Mouse (Mus musculus) small intestine, adult 2 months (tissue): ENCODE measurements around the gene Agap1. TPM values are rescaled to one million over a fixed set of nuclear protein-coding genes. Genes with fewer than 3 reads are reported as not detected.

Experiments used
- H3K27ac ChIP-seq: fragments of 200-500 bp; 2 replicates; pipeline ENCODE4 v1.5.1; 2012; ENCODE audit warnings: low read depth, low read length, control low read depth, inconsistent platforms; ENCODE audit not compliant: insufficient read depth
- H3K27me3 ChIP-seq: fragments of 200-500 bp; 2 replicates; pipeline ENCODE4 v1.6.1; 2012; ENCODE audit warnings: mild to moderate bottlenecking, moderate library complexity, low read length, inconsistent platforms; ENCODE audit not compliant: control insufficient read depth, insufficient read depth
- H3K36me3 ChIP-seq: fragments of 200-500 bp; 2 replicates; pipeline ENCODE4 v1.6.1; 2012; ENCODE audit warnings: mild to moderate bottlenecking, low read length, control low read depth, inconsistent platforms; ENCODE audit not compliant: control insufficient read depth, insufficient read depth
- H3K4me1 ChIP-seq: fragments of 200-500 bp; 2 replicates; pipeline ENCODE4 v1.6.1; 2012; ENCODE audit warnings: low read length, inconsistent platforms, mixed read lengths; ENCODE audit not compliant: control insufficient read depth, insufficient read depth, insufficient read length
- H3K4me3 ChIP-seq: fragments of 200-500 bp; 2 replicates; pipeline ENCODE4 v1.5.1; 2012; ENCODE audit warnings: low read depth, mild to moderate bottlenecking, control low read depth, inconsistent platforms, low read length, moderate library complexity
- CTCF ChIP-seq: fragments of 200-500 bp; IDR thresholded peaks from 2 replicates; pipeline ENCODE4 v1.5.1; 2012; ENCODE audit warnings: low read depth, mild to moderate bottlenecking, control low read depth, inconsistent platforms, low read length, moderate library complexity, mixed read lengths; ENCODE audit not compliant: insufficient replicate concordance, insufficient read length; ENCODE audit errors: extremely low read depth
- POLR2A ChIP-seq: fragments of 200-500 bp; IDR thresholded peaks from 2 replicates; pipeline ENCODE4 v1.6.1; 2012; ENCODE audit warnings: low read depth, mild to moderate bottlenecking, control low read depth, inconsistent platforms, low read length, moderate library complexity
- WGBS: fragments of 180-500 bp; shearing (Covaris S2); methylation state at CpG from one replicate; pipeline ENCODE4 v1.1.7; 2018; 5-methylcytosine and 5-hydroxymethylcytosine counted together
- polyA plus RNA-seq: library from polyadenylated mRNA; depleted of rRNA; stranded (reverse); fragments of >200 nt; gene quantifications from 2 replicates; pipeline ENCODE4 v1.2.3, GENCODE M21; 2012

Agap1 gene
- polyA plus RNA-seq, 1 experiment = 27.8 TPM

DNA sequence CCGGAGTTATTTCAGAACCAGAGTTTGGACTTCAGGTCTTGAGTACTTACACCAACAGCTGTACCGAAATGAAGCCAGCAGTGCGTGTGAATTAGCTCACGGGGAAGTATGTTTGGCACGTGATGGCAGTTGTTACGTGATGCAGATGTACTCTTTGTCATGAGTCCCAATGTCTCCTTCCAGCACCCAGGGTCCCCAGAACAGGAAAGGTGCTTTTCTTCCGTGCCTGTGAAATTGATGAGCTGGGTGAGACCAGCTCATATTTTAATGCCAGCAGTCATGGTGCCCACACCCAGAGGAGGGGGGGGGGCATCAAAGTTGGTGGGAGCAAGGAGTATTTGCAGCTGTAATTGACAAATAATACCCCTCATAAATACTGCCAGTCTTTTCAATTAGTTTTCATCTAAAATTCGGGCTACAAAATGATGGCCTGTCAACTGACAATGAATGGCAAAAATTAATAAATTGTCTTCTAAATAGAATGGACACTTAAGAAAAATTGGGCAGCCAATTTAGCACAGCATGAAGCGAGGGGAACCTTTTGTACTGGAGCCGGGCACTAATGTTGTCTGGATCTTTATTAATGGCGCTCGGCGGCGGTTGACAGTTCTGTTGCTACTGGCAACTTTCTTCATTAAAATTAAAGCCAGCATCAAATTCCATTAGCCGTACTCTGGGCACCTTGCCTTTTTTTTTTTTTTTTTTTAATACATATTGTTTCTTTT lies 253.3 kb downstream of the Agap1 start:
- Histone ChIP-seq H3K27me3 (no peaks in the 10 kb centered on the region), H3K27ac (no peak overlapping the region), H3K4me3 (no peak overlapping the region), H3K36me3 (no peaks in the 10 kb centered on the region), H3K4me1 (no peaks in the 10 kb centered on the region)
- no peak for TF ChIP-seq POLR2A
- no peak for TF ChIP-seq CTCF
- 88% methylated on average over 15 of the region's 15 CpGs for WGBS

DNA sequence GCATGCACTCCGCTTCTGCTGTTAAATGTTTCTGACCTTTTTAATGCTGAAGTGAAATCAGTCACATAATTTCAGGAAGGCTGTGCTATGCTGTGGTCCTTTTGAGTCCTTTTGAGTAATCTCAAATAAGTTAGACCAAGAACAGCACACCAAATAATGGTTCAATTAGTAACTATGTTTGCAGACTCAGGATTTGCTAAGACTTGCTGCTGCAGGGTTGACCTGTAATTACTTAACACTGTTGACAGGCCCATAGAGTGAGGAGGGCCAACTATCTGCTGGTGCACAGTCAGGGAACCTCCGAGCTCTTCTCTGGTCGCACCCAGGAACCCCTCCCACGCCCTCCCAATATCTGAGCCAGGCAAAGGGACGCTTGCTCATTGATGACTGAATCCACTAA lies 255.2 kb downstream of the Agap1 start:
- WGBS = 86% methylated on average over 5 of the region's 5 CpGs
- TF ChIP-seq CTCF = no peak
- no peak for TF ChIP-seq POLR2A
- H3K4me3 ChIP-seq = no peak overlapping the region
- no peak overlapping the region for H3K27ac ChIP-seq
- no peaks in the 10 kb centered on the region for H3K27me3 ChIP-seq
- no peaks in the 10 kb centered on the region for H3K36me3 ChIP-seq
- no peaks in the 10 kb centered on the region for H3K4me1 ChIP-seq

DNA sequence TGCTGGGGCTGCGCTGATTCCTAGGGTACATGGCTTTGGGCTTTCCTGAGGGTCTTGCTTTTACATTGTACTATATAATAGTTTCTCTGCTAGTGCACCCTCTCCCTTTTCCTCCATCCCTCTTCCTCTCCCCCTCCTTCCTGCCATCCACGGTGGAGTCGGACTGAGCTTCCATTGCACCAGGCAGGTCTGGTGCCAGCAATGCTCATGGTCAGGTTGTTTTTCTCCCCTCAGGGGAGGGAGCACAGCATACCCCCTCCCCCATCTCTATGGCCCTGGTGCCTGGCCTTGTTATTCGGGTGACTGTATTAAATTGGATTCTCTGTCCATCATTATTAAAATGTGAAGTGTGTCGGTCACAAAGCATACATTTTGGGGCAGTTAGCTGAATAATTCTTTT lies 259.1 kb downstream of the Agap1 start:
- no peaks in the 10 kb centered on the region for H3K36me3 ChIP-seq
- H3K4me3 ChIP-seq = no peak overlapping the region
- TF ChIP-seq CTCF = no peak
- TF ChIP-seq POLR2A = no peak
- no peak overlapping the region for H3K27ac ChIP-seq
- H3K4me1 ChIP-seq = peaks cover 2% of the 10 kb centered on the region; the same call in 1 of the 2 replicates
- WGBS = 81% methylated on average over 5 of the region's 5 CpGs
- no peaks in the 10 kb centered on the region for H3K27me3 ChIP-seq

DNA sequence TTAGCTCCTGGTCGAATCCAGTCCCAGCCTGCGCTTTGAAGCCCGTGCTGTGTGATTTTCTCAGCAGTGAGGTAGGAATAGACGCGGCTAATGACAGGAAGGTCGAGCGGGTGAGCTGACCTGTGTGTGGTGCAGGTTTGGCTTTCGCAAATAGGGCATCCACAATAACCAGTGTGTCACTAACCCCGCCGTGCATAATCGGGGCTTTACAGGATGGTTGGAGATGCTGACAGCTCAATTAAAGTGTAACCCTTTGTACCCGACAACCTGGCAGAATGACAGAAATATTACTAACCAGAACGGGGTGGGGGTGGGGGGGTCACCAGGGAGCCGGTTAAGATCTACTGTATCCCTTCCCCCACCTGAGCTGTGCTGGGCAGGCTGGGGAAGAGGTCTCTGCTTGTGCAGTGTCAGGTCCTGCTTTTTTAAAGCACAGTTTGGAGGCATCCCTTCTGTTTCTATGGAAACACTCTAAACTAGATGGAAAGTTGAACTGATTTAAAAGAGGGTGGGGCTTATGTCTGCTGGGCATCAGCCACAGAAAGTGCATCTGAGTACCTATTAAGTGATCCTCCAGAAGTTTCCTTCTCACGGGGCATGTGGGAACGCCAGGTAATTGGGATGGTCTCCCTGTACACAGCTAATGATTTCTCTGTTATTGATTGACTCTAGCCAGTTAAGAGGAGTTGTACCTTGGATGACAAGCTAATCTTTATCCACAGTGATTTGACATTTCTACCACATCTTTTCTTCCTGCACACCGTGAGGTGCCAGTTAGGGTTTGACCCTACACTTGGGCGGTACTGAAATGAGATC lies 259.8 kb downstream of the Agap1 start:
- Histone ChIP-seq H3K36me3 (no peaks in the 10 kb centered on the region), H3K27me3 (no peaks in the 10 kb centered on the region), H3K4me1 (peaks cover 8% of the 10 kb centered on the region; the same call in 1 of the 2 replicates), H3K27ac (no peak overlapping the region), H3K4me3 (no peak overlapping the region)
- 79% methylated on average over 18 of the region's 18 CpGs for WGBS
- no peak for TF ChIP-seq CTCF
- no peak for TF ChIP-seq POLR2A

DNA sequence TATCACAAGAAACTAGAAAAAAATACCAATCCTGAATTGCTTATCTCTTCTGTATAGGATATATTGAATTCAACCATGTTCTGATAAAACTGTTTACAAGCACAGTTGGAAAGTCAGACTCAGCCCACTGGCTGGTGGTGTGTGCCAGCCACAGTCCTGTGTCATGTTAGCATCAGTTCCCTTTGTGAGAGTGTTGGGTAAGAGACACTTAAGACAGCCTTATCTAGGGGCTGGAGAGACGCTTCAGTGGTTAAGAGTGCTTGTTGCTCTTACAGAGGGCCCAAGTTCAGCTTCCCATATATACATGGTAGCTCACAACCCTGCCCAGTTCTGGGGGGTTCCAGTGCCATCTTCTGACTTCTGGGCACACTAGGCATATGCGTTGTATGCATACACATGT lies 261.6 kb downstream of the Agap1 start:
- no peak overlapping the region for H3K4me3 ChIP-seq
- 91% methylated on average over 2 of the region's 2 CpGs for whole genome bisulfite sequencing
- H3K4me1 ChIP-seq = peaks cover 9% of the 10 kb centered on the region; the same call in 1 of the 2 replicates
- no peaks in the 10 kb centered on the region for H3K36me3 ChIP-seq
- no peak overlapping the region for H3K27ac ChIP-seq
- H3K27me3 ChIP-seq = no peaks in the 10 kb centered on the region
- TF ChIP-seq CTCF = no peak
- no peak for TF ChIP-seq POLR2A

GRCm38 (mm10) chr1:89717100-89717499 lies 262.5 kb downstream of the Agap1 start:
- Histone ChIP-seq H3K4me1 (peaks cover 9% of the 10 kb centered on the region; the same call in 1 of the 2 replicates), H3K27ac (no peak overlapping the region), H3K4me3 (no peak overlapping the region), H3K36me3 (no peaks in the 10 kb centered on the region), H3K27me3 (no peaks in the 10 kb centered on the region)
- TF ChIP-seq POLR2A = no peak
- no peak for TF ChIP-seq CTCF
- WGBS = 88% methylated on average over 4 of the region's 4 CpGs

DNA sequence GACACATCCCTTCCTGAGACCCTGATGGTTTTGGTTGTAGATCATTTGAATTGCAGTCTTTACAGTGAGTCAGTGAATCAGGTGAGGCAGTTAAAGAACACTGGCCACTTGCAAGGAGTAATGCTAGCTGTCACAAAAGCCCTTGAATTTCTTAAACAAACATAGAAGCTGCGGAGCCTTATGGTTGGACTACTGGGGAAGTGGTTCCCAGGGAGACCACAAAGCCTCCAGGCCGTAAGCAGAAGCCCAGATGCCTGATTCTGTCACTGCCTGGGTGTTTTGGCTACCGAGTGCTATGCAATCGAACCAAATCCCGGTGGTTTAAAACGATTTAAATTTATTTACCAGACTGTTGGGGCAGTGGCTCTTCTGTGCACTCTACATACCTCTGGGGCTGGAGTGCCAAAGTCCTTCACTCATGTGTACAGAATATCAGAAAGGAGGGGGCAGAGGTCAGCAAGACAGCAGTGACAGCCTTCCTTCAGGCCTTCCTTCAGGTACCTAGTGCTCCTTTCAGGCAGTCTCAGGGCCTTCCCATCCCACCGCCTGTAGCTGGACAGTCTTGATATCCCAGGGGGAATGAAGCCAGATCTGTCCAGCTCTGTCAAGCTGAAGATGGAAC lies 264.3 kb downstream of the Agap1 start:
- TF ChIP-seq CTCF (no peak), POLR2A (no peak)
- Histone ChIP-seq H3K36me3 (no peaks in the 10 kb centered on the region), H3K4me1 (peaks cover 9% of the 10 kb centered on the region; the same call in 1 of the 2 replicates), H3K27ac (no peak overlapping the region), H3K4me3 (no peak overlapping the region), H3K27me3 (no peaks in the 10 kb centered on the region)
- 45% methylated on average over 7 of the region's 7 CpGs for WGBS
